Mouse (Mus musculus) bone marrow macrophage, adult 2 months (primary cell): ENCODE measurements around the gene Endog.

ENCODE experiments used
- CTCF ChIP-seq: IDR thresholded peaks from 2 replicates; pipeline ENCODE4 v1.5.1; 2012; ENCODE audit warnings: low read depth, mild to moderate bottlenecking, low read length, moderate library complexity
- POLR2A ChIP-seq: IDR thresholded peaks from 2 replicates; pipeline ENCODE4 v1.6.1; 2012; ENCODE audit warnings: mild to moderate bottlenecking, low read depth, low read length, borderline replicate concordance

DNA sequence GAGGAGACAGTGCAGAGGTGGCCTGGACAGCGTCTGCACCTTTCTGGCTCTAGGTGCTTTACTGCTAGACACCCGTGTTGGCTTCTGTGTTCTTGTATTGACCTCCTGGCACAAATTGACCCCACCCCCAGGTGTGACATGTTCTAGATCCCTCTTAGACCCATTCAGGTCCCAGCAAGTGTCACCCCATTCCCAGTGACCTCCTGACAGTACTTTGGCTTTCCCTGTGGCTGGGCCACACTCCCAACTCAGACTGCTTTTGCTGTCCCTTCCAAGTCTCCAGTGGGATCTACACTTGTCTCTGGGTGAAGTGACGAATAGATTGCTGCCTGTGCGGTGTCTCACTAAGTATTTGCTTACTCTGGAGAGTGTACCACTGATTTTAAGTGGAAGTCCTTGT, 36.1 kb downstream of the Endog start:
- TF ChIP-seq CTCF (no peak), POLR2A (no peak)
